Comparison of ENCODE assay signal across 19 mouse cellular contexts in the genomic region with DNA sequence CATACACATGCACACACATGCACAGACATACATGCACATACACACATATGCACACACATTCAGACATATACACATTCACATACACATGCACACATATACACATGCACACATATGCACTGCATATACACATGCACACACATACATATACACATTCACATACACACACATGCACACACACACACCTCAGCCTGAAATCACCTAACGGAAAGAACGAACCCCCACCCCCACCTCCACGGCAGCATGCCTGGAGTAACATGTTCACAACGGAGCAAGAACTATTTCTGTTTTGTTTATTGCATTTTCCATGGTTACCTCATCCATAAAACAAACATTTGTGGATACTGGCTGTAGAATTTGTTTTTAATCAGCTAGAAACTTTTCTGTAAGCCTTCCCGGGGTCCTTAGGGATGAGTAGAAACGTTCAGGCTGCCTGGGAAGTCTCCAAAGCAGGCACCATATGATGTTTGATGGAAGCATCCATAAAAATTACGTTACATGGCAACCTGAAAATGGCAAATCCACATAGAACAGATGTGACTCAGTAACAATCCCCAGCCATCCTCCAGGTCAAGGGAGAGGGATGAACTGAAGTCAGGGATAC. TPM values are rescaled to one million over a fixed set of nuclear protein-coding genes. Genes with fewer than 3 reads are reported as not detected.
A peak's percentile ranks its signal among the peaks of the same experiment; 100 is the strongest.
DNase-seq lines count a peak whose midpoint lies in the region; ATAC-seq and TF ChIP-seq lines count a peak whose summit lies in the region.
"Had no signal": no experiment of that assay in that cellular context is flagged by ENCODE, and none has a peak within 500 bp of the region (broad histone marks: within the 10 kb centered on the region; RNA-seq: fewer than 3 reads in every experiment).

No protein-coding gene starts in this region.

- no peak overlapping the region for H3K4me2 ChIP-seq in hindbrain, postnatal 0 days (ENCODE audit: low read depth, low read length)
- H3K4me2 ChIP-seq in hindbrain, embryonic 11.5 days (replicated peaks; ENCODE audit: low read depth, low read length) = no peak overlapping the region
- H3K4me2 ChIP-seq in embryonic facial prominence, embryonic 15.5 days (replicated peaks) = no peak overlapping the region
- H3K4me2 ChIP-seq: forebrain, embryonic 13.5 days; heart, embryonic 11.5 days; heart, embryonic 15.5 days; hindbrain, embryonic 15.5 days had no signal

- H3K9ac ChIP-seq in hindbrain, postnatal 0 days (replicated peaks; ENCODE audit: low read length) = no peak overlapping the region
- no peak overlapping the region for H3K9ac ChIP-seq in hindbrain, embryonic 11.5 days (ENCODE audit: low read depth, low read length)
- H3K9ac ChIP-seq in embryonic facial prominence, embryonic 15.5 days = no peak overlapping the region
- H3K9ac ChIP-seq: forebrain, embryonic 13.5 days; heart, embryonic 15.5 days; hindbrain, embryonic 15.5 days had no signal

- no peak for DNase-seq in hindbrain, postnatal 0 days (ENCODE audit: low spot score)
- DNase-seq in hindbrain, embryonic 11.5 days (ENCODE audit: low spot score) = no peak
- peak; percentile 3 for DNase-seq in embryonic facial prominence, embryonic 10.5 days (ENCODE audit: low spot score)
- DNase-seq in cerebellum, adult 9-11 months = no peak
- no peak for DNase-seq in left cerebral cortex, postnatal 4 days
- DNase-seq: adrenal gland, adult 2 months; adrenal gland, postnatal 25 days; cerebellum, adult 18-20 months; cerebellum, postnatal 10 days; gastrocnemius, postnatal 14 days; heart, adult 2 months; heart, postnatal 14 days had no signal

- TF ChIP-seq CTCF in hindbrain, postnatal 0 days (IDR thresholded peaks at IDR 0.05; ENCODE audit: low read depth) = no peak

- no peak overlapping the region for H3K4me3 ChIP-seq in hindbrain, postnatal 0 days (ENCODE audit: low read length)
- no peak overlapping the region for H3K4me3 ChIP-seq in hindbrain, embryonic 11.5 days (ENCODE audit: low read depth, low read length)
- no peak overlapping the region for H3K4me3 ChIP-seq in embryonic facial prominence, embryonic 10.5 days
- no peak overlapping the region for H3K4me3 ChIP-seq in embryonic facial prominence, embryonic 15.5 days (replicated peaks)
- H3K4me3 ChIP-seq: forebrain, embryonic 13.5 days; heart, adult 2 months; heart, embryonic 15.5 days; hindbrain, embryonic 10.5 days; hindbrain, embryonic 15.5 days had no signal

- no peaks in the 10 kb centered on the region for H3K9me3 ChIP-seq in hindbrain, postnatal 0 days (ENCODE audit: low read length)
- no peaks in the 10 kb centered on the region for H3K9me3 ChIP-seq in hindbrain, embryonic 11.5 days (ENCODE audit: control insufficient read depth, low read length)
- no peaks in the 10 kb centered on the region for H3K9me3 ChIP-seq in embryonic facial prominence, embryonic 10.5 days
- no peaks in the 10 kb centered on the region for H3K9me3 ChIP-seq in embryonic facial prominence, embryonic 15.5 days (replicated peaks)
- H3K9me3 ChIP-seq: forebrain, embryonic 13.5 days; heart, embryonic 15.5 days; hindbrain, embryonic 15.5 days had no signal

- H3K27ac ChIP-seq in hindbrain, postnatal 0 days = no peak overlapping the region
- no peak overlapping the region for H3K27ac ChIP-seq in hindbrain, embryonic 11.5 days (ENCODE audit: low read depth, low read length)
- no peak overlapping the region for H3K27ac ChIP-seq in embryonic facial prominence, embryonic 10.5 days (replicated peaks)
- H3K27ac ChIP-seq in embryonic facial prominence, embryonic 15.5 days (replicated peaks) = no peak overlapping the region
- H3K27ac ChIP-seq: forebrain, embryonic 13.5 days; heart, adult 2 months; heart, embryonic 15.5 days; hindbrain, embryonic 10.5 days; hindbrain, embryonic 15.5 days had no signal

- WGBS in hindbrain, postnatal 0 days = 64% methylated on average over 7 of the region's 7 CpGs
- WGBS in hindbrain, embryonic 11.5 days = 92% methylated on average over 7 of the region's 7 CpGs
- WGBS in embryonic facial prominence, embryonic 10.5 days = 85% methylated on average over 7 of the region's 7 CpGs
- WGBS in embryonic facial prominence, embryonic 15.5 days = 42% methylated on average over 7 of the region's 7 CpGs

- no peaks in the 10 kb centered on the region for H3K36me3 ChIP-seq in hindbrain, postnatal 0 days (ENCODE audit: insufficient read depth, low read length)
- H3K36me3 ChIP-seq in hindbrain, embryonic 11.5 days (ENCODE audit: control insufficient read depth, insufficient read depth, low read length) = no peaks in the 10 kb centered on the region
- H3K36me3 ChIP-seq in embryonic facial prominence, embryonic 10.5 days (replicated peaks) = no peaks in the 10 kb centered on the region
- H3K36me3 ChIP-seq in embryonic facial prominence, embryonic 15.5 days = no peaks in the 10 kb centered on the region
- H3K36me3 ChIP-seq: heart, embryonic 15.5 days; hindbrain, embryonic 10.5 days; hindbrain, embryonic 15.5 days had no signal

- 0 out of 2 replicates have a peak, but pooled peaks have one; percentile 10 for ATAC-seq in hindbrain, postnatal 0 days
- no peak for ATAC-seq in hindbrain, embryonic 11.5 days (ENCODE audit: low FRiP score)
- ATAC-seq in embryonic facial prominence, embryonic 15.5 days (ENCODE audit: insufficient number of reproducible peaks, low FRiP score, low TSS enrichment, low read depth) = 0 out of 2 replicates have a peak, but pooled peaks have one; percentile 34
- ATAC-seq: forebrain, embryonic 13.5 days had no signal

- H3K27me3 ChIP-seq in hindbrain, postnatal 0 days (ENCODE audit: insufficient read depth, low read length) = no peaks in the 10 kb centered on the region
- no peaks in the 10 kb centered on the region for H3K27me3 ChIP-seq in hindbrain, embryonic 11.5 days (ENCODE audit: control insufficient read depth, insufficient read depth, low read length)
- H3K27me3 ChIP-seq in embryonic facial prominence, embryonic 10.5 days (replicated peaks; ENCODE audit: low read depth, poor library complexity, severe bottlenecking) = no peaks in the 10 kb centered on the region
- no peaks in the 10 kb centered on the region for H3K27me3 ChIP-seq in embryonic facial prominence, embryonic 15.5 days
- H3K27me3 ChIP-seq: CH12.LX; forebrain, embryonic 13.5 days; heart, embryonic 15.5 days; hindbrain, embryonic 15.5 days had no signal

- no peaks in the 10 kb centered on the region for H3K4me1 ChIP-seq in hindbrain, postnatal 0 days (ENCODE audit: insufficient read depth, low read length)
- no peaks in the 10 kb centered on the region for H3K4me1 ChIP-seq in hindbrain, embryonic 11.5 days (replicated peaks; ENCODE audit: control insufficient read depth, insufficient read depth, low read length)
- H3K4me1 ChIP-seq in embryonic facial prominence, embryonic 10.5 days = no peaks in the 10 kb centered on the region
- 0 out of 2 replicates have a peak, but pooled peaks cover 9% of the 10 kb centered on the region for H3K4me1 ChIP-seq in embryonic facial prominence, embryonic 15.5 days
- H3K4me1 ChIP-seq: forebrain, embryonic 13.5 days; heart, embryonic 15.5 days; hindbrain, embryonic 15.5 days had no signal

- intact Hi-C loops in left cerebral cortex, postnatal 4 days (cut with DNase I) = no loop called here

RNA-seq across cellular contexts. Expression of a gene that starts 7.6 kb away (rescaled TPM):
- 8.3 and 10.4 TPM in 2 replicates for total RNA-seq in hindbrain, postnatal 0 days (2014; rRNA removed)
- polyA plus RNA-seq in hindbrain, postnatal 0 days (2015; fragmentation: Nextera tagmentation; extraction: Ambion mirVana) = 8.7 and 9.7 TPM in 2 replicates
- 4.0 and 5.0 TPM in 2 replicates for polyA plus RNA-seq in hindbrain, embryonic 11.5 days (2014; fragmentation: Nextera tagmentation; extraction: Ambion mirVana)
- 2.2 and 3.5 TPM in 2 replicates for polyA plus RNA-seq in embryonic facial prominence, embryonic 10.5 days (2016; fragmentation: Nextera tagmentation; extraction: Ambion mirVana)
- polyA plus RNA-seq in embryonic facial prominence, embryonic 15.5 days (2015; fragmentation: Nextera tagmentation; extraction: Ambion mirVana) = 3.4 and 5.1 TPM in 2 replicates
- total RNA-seq in left cerebral cortex, postnatal 4 days (2021) = 10 to 100 TPM in 1 of 2 experiments, 1 to 10 TPM in 1; 9.9 to 11.1 TPM
- total RNA-seq: CH12.LX had no signal
- polyA plus RNA-seq: heart, embryonic 11.5 days had no signal
